Mouse (Mus musculus): Measurements from ENCODE around the gene Gm43738.

Gene Gm43738

DNA sequence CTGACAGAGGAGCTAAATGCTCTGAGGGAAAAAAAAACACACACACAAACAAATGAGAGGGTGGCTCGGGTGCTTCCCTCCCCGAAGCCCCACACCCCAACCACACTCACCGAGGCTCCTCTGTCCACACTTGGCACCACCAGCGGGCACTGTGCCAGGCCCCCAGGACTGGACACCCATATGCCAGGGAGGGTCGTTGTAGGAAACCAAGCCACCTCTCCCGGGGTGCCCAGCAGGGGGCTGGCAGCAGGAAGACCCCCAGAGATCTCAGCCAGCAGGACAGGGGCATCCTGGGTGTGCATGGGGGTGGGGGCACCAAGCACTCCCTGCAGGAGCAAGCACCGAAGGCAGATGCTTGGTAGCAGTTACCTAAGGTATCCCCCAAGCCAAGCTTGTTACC is at the start of gene Gm43738:
Gm43738 (minus strand) TSS at position 289 of the 400 bp plus-strand sequence.
- no peak for DNase-seq (ENCODE audit: low read depth, low spot score)

DNA sequence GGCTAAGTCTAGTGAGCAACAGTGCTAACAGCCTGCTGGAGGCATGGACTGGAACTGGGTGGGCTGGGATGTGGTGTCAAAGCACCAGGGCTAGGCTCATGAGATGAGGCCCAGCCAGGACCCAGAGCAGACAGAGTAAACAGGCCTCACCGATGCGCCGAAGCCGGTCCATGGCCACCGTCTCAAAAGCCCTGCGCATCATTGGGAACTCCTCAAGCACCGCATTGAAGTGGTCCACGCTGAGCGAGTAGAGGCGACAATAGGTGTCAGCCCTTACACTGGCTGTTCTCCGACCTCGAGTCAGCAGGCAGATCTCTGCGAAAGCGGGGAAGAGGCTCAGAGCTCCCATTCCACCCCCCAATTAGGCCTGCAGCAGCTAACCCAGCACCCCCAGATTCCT is 47.7 kb upstream of the Gm43738 start:
- DNase-seq (ENCODE audit: low read depth, low spot score) = no peak

GRCm38 (mm10) chr3:89147979-89148311 is 47.0 kb upstream of the Gm43738 start:
- no peak for DNase-seq (ENCODE audit: low read depth, low spot score)

DNA sequence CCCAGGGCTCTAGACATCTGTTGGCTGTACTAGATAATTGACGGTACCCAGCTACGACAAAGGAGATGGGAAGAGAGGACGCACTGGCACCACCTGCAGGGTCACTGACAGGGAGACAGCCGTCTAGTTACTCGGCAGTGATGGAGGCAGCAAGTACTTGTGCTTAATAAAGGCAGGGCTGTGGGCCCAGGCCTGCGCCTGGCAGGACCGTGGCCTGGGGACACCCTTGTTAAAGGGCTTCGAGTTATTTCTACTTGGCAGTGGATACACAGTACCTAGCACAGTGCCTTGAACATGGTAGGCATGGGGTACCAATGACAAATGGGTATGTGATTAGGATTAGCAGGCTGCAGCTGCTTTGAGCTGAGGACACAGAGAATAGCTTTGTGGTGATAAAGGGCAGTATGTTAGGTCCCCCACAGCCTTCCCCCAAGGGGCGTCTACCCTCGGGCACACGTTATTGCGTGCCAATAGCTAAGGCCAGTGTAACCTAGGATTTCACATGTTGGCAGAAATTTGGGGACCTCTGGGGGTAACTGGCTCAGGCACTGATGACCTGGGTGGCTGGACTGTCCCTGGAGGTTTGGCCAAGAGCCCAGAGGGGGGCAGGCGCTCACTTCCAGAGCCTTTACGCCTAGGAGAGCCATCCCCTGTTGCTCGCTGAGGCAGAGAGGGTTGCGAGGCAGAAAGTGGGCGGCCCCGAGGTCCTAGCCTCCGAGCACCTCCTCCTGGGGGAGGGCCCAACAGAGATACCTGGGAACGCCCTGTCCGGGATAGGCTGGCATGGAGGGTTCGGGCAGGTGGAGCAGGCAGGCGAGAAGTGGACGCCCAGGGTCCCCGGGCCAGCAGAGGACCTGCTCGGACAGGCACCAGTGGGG is 46.4 kb upstream of the Gm43738 start:
- peak; percentile 55 for DNase-seq (ENCODE audit: low read depth, low spot score)

GRCm38 (mm10) chr3:89145566-89145965 is 44.7 kb upstream of the Gm43738 start:
- DNase-seq (ENCODE audit: low read depth, low spot score) = no peak

DNA sequence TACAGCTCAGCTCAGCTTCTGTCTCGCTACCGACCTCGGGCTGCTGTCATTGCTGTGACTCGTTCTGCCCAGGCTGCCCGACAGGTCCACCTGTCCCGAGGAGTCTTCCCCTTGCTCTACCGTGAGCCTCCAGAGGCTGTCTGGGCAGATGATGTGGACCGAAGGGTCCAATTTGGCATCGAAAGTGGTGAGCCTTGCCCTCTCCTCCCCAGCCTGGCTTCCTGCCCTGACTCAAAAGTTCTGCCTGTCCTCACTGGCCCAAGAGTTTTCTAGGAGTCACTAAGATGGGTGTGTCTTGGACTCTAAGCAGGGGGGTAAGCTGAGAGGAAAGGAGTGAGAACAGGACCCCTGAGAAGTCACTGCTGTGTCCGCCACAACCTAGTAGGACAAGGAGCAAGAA is 43.9 kb upstream of the Gm43738 start:
- no peak for DNase-seq (ENCODE audit: low read depth, low spot score)

DNA sequence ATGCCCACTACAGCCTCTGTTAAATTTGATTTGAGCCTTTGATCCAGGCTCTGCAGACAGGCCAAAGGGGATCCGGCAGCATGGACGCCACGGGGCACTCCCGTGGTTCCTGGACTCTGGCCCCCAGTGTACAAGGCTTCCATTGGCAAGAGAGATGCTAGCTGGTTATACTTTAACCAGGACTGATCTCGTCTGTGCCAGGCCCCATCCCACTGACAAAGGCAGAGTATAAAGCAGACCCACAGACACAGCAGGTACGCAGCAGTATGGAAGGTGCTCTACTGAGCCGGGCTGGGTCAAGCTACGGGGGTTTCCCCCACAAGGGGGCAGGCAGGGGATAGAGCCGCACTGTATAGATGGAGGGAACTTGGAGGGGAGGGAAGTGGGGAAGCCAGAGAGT is 35.5 kb upstream of the Gm43738 start:
- DNase-seq (ENCODE audit: low read depth, low spot score) = peak; percentile 80

DNA sequence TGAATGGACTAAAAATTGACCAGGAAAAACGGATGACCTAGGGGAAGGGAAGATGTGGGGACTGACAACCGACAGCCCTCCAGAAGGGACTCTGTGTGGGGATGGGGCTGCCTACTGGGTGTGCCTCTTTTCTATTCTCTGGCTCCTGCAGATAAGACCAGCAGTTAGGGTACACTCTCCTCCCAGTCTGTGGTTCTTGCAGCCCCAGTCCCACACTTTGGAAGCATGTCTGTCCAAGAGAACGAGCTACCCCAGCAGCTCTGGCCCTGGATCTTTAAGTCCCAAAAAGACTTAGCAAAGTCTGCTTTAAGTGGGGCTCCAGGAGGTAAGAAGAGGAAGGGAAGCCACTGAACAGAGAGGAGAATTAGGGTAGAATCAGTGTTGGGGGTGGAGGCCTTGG is 35.1 kb upstream of the Gm43738 start, which contains the start of gene Pklr:
Pklr (plus strand) TSS at position 185 of the 400 bp plus-strand sequence.
- DNase-seq (ENCODE audit: low read depth, low spot score) = no peak

DNA sequence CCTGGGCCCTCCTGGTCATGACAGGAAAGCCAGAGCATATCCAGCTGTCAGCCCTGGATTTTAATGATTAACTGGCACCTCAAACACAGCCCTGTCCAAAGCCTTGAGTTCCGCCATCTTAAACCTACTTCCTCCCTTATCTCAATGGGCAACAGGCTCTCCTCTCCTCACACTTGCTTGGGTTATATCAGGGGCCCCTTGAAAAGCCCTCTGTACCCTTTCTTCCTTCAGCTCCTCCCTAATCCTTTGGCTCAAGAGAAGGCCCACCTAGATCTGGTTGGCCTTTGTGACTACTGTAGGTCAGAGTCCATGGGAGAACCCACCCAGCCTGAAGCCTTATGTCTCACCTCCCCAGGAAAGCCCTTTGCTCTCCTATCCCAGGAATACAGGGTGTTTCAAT is 32.9 kb upstream of the Gm43738 start:
- DNase-seq (ENCODE audit: low read depth, low spot score) = no peak

DNA sequence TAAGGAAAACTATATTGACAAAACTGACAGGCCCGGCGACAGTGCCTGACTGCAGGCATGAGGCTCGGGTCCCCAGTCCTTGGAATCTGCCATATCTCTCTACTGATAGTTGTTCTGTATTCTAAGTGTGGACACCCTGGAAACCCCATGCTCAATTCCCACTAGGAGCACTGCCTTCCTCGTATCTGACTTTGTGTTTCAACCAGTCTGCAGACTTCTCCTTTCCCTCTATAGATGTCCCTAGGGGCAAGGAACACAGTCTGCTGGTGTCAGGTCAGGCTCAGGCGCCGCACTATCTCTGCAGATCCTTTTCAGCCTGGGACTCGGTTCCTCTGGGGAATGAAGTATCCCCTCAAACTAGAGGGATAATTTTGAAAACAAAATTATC is 32.2 kb upstream of the Gm43738 start:
- no peak for DNase-seq (ENCODE audit: low read depth, low spot score)

DNA sequence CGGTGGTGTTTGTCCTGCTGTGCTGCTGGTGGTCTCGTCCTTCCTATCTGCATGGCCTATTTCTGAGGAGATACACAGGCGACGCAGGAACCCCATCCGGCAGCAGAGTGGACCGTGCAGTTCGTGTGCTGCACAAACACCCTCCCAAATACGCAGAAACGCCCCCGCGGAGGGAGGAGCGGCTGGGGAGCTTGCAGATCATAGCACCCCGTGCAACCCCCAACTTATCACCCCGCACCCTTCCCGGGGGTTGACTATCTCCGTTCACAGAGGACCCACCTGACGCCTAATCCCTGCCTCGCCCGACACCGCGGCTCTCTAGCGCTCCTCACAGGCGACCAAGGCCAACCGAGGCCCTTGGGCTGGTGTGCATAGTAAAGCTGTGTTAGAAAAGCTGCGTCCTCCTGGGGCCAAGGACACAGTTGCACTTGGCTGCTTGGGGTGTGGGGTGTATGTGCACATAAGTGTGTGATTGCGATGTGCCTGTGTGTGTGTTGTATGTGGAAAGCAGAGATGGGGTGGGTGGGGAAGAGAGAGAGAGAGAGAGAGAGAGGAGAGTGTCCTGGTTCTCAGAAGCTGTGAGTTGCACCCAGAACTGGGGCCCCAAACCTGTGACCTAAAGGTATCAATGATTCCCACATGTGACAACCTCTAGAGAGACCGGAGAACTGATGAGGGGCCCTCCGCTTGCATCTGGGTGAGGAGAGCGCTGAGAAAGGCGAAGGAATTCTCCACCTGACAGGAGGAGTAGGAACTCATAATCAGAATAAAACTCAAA is 31.6 kb upstream of the Gm43738 start:
- no peak for DNase-seq (ENCODE audit: low read depth, low spot score)

DNA sequence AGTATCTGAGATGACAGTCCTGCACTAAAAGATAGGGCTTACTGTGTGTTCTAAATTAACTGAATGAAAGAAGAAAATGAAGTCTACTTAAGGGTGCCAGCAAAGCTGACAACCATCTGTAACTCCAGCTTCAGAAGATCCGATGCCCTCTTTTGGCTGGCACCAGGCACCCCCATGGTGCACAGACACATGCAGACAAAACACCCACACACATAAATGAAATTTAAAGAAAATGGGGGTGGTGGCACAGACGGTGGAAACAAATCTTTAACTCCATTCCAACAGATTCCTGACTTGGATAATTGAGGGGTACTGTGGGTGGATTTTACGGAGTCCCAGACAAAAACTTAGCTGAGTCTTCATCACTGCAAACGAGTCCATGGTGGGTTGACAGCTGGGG is 30.9 kb upstream of the Gm43738 start:
- no peak for DNase-seq (ENCODE audit: low read depth, low spot score)

GRCm38 (mm10) chr3:89129908-89130307 is 29.0 kb upstream of the Gm43738 start:
- DNase-seq (ENCODE audit: low read depth, low spot score) = no peak

DNA sequence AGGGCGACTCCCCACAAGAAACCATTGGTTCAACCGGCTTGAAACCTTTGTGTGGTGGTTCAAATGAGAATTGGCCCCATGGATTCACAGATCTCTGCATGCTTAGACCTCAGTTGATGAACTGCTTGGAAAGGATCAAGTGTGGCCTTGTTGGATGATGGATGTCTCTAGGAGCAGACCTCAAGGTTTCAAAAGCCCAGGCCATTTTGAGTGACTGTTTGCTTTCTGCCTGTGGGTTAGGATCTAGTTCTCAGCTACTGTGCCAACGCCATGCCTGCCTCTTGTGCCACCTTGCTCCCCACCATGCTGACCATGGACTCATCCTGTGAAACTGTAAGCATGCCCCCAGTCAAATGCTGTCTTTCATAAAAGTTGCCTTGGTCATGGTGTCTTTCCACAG is 25.1 kb upstream of the Gm43738 start:
- no peak for DNase-seq (ENCODE audit: low read depth, low spot score)

DNA sequence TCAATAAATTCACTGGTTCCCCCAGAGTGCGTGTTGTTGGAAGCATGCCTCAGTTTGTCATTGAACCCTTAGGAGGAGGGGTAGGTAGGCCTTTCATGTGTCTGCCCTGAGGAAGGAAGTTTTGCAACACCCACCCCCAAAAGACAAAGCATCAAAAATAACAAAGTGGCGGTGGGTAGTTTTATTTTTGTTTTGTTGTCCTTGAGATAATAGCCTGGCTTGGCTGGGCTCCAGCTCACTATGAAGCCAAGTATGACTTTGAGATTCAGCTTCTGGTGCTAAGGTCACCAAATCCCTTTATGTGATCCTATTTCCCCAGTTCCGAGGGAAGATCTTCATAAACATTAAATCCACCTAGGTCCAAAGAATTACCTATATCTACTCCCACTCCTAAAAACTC is 23.3 kb upstream of the Gm43738 start:
- DNase-seq (ENCODE audit: low read depth, low spot score) = no peak

DNA sequence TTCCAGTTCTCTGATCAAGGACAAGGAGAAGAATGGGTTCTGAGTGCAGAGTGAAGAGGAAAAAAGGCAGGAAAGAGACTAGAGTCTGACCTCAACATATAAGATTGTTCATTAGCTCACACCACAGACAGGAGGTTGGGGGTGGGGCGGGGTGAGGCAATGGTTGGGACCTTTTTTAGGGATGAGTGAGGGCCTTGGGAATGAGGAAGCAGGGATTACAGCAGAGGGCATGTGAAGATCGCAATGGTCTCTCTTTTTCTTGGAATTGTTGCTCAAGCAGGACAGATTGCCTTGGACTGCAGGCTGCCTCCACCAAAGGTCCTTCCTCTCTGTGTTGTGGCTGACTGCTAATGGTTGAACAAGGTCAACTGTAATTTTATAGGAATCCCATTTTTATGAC is 22.4 kb upstream of the Gm43738 start:
- no peak for DNase-seq (ENCODE audit: low read depth, low spot score)

- DNase-seq (ENCODE audit: low read depth, low spot score) = peak; percentile 81
These were observed 14.6 kb upstream of the Gm43738 start for GRCm38 (mm10) chr3:89115522-89115921.

DNA sequence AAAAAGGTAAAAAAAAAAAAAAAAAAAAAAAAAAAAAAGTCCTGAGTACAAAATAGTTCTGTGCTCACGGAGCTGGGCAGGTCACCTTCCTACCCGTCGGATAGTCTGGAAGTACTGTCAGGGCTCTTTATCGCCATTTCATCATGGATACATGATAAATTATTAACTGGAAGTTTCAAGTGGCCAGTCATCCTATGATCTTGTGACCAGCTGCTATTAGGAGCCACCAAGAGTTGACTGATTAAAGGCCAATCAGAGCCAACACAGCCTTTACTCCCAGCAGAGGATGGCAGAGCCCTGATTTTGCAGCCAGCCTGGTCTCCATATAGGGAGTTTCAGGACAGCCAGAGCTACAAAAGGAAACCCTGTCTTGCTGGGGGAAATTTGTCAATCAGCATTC is 12.2 kb upstream of the Gm43738 start:
- DNase-seq (ENCODE audit: low read depth, low spot score) = no peak

DNA sequence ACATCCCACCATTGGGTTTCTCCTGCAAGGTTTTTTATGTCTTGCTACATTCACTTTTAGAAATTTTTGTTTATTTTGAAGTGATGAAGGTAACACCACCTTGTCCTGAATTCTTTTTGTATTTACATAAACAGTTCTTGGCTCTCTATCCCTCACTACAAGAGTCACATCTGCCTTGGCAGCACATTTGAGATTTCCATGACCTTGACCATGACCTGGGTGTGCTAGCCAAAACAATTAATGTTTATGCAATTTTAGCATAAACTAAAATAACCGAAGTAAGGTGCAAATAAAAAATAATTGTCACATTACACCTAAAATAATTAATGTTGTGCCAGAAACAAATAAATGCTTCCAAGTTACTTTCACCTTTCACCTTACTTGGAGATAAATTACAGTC is 7.2 kb upstream of the Gm43738 start:
- DNase-seq (ENCODE audit: low read depth, low spot score) = no peak

- DNase-seq (ENCODE audit: low read depth, low spot score) = no peak
These were observed 6.6 kb upstream of the Gm43738 start for GRCm38 (mm10) chr3:89107545-89107944.

GRCm38 (mm10) chr3:89106881-89107280 is 6.0 kb upstream of the Gm43738 start:
- no peak for DNase-seq (ENCODE audit: low read depth, low spot score)

DNA sequence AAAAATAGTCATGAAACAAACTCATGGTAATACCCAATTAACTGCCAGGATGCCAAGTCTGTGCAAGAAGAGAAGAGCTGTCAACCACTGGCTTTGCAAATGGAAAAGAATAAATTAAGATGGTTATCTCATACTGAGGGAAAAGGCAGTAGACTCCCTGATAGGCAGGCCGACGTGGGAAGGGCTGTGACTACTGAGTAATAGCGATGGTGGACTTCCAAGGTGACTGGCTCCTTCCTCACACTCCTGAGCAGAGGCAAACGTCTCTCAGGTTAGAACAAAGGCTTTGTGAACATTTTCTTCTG is 2.3 kb upstream of the Gm43738 start:
- no peak for DNase-seq (ENCODE audit: low read depth, low spot score)
